Mouse (Mus musculus): Measurements from ENCODE around the gene Kdm4c. TPM values are rescaled to one million over a fixed set of nuclear protein-coding genes. Genes with fewer than 3 reads are reported as not detected.
"Not testable (repeated sequence)": the region's sequence is repeated elsewhere in the genome, so short reads cannot be mapped to it uniquely, and the experiment has no call there.

The Kdm4c gene
- polyA plus RNA-seq (2016; fragmentation: Nextera tagmentation; extraction: Ambion mirVana): 9.0 and 9.9 TPM in 2 replicates

- H3K27me3 ChIP-seq (ENCODE audit: poor library complexity, severe bottlenecking): no peaks in the 10 kb centered on the region
- H3K27ac ChIP-seq: no peak within 1 kb of the TSS
- H3K4me1 ChIP-seq: no peaks in the 10 kb centered on the region
- H3K36me3 ChIP-seq (replicated peaks): no peaks in the 10 kb centered on the region
- 74% methylated on average over 1 of the region's 1 CpGs for WGBS
- no peak within 1 kb of the TSS for H3K4me3 ChIP-seq
- H3K9me3 ChIP-seq: no peaks in the 10 kb centered on the region
- no peak for DNase-seq (ENCODE audit: extremely low spot score, low spot score)
Measured at GRCm38 (mm10) chr4:74242176-74242575, at the start of gene Kdm4c. Gene Kdm4c, plus strand, starts transcription at chr4:74242497.

- H3K36me3 ChIP-seq (replicated peaks): no peaks in the 10 kb centered on the region
- no peaks in the 10 kb centered on the region for H3K4me1 ChIP-seq
- H3K9me3 ChIP-seq: no peaks in the 10 kb centered on the region
Measured at GRCm38 (mm10) chr4:74201281-74201811, 41.0 kb upstream of the Kdm4c start.

GRCm38 (mm10) chr4:74221780-74222179 lies 20.5 kb upstream of the Kdm4c start:
- H3K36me3 ChIP-seq (replicated peaks); H3K27me3 ChIP-seq (ENCODE audit: poor library complexity, severe bottlenecking); H3K9me3 ChIP-seq; H3K4me1 ChIP-seq; DNase-seq (ENCODE audit: extremely low spot score, low spot score); H3K27ac ChIP-seq; H3K4me3 ChIP-seq: not testable (repeated sequence)
- 98% methylated on average over 1 of the region's 1 CpGs for WGBS

More at GRCm38 (mm10) chr4:74201281-74201811, 41.0 kb upstream of the Kdm4c start:
- no peaks in the 10 kb centered on the region for H3K27me3 ChIP-seq (ENCODE audit: poor library complexity, severe bottlenecking)
- no peak for DNase-seq (ENCODE audit: extremely low spot score, low spot score)
- no peak overlapping the region for H3K4me3 ChIP-seq
- H3K27ac ChIP-seq: no peak overlapping the region

GRCm38 (mm10) chr4:74222360-74222759 lies 19.9 kb upstream of the Kdm4c start:
- DNase-seq (ENCODE audit: extremely low spot score, low spot score): no peak
- Histone ChIP-seq H3K27me3 (ENCODE audit: poor library complexity, severe bottlenecking) (no peaks in the 10 kb centered on the region), H3K27ac (no peak overlapping the region), H3K4me3 (no peak overlapping the region), H3K4me1 (no peaks in the 10 kb centered on the region), H3K9me3 (no peaks in the 10 kb centered on the region), H3K36me3 (replicated peaks) (no peaks in the 10 kb centered on the region)
- 37% methylated on average over 3 of the region's 3 CpGs for WGBS

GRCm38 (mm10) chr4:74224210-74224609 lies 18.1 kb upstream of the Kdm4c start:
- WGBS: 93% methylated on average over 2 of the region's 2 CpGs
- H3K4me3 ChIP-seq: no peak overlapping the region
- DNase-seq (ENCODE audit: extremely low spot score, low spot score): no peak
- no peaks in the 10 kb centered on the region for H3K4me1 ChIP-seq
- no peaks in the 10 kb centered on the region for H3K9me3 ChIP-seq
- H3K27ac ChIP-seq: no peak overlapping the region
- H3K27me3 ChIP-seq (ENCODE audit: poor library complexity, severe bottlenecking): no peaks in the 10 kb centered on the region
- no peaks in the 10 kb centered on the region for H3K36me3 ChIP-seq (replicated peaks)

GRCm38 (mm10) chr4:74230994-74231393 lies 11.3 kb upstream of the Kdm4c start:
- Histone ChIP-seq H3K9me3 (no peaks in the 10 kb centered on the region), H3K27me3 (ENCODE audit: poor library complexity, severe bottlenecking) (no peaks in the 10 kb centered on the region), H3K4me1 (no peaks in the 10 kb centered on the region), H3K27ac (no peak overlapping the region), H3K36me3 (replicated peaks) (no peaks in the 10 kb centered on the region), H3K4me3 (no peak overlapping the region)
- WGBS: 74% methylated on average over 4 of the region's 4 CpGs
- DNase-seq (ENCODE audit: extremely low spot score, low spot score): no peak

- no peaks in the 10 kb centered on the region for H3K36me3 ChIP-seq (replicated peaks)
- no peaks in the 10 kb centered on the region for H3K9me3 ChIP-seq
- peak; percentile 41 for DNase-seq (ENCODE audit: extremely low spot score, low spot score)
- no peaks in the 10 kb centered on the region for H3K4me1 ChIP-seq
- H3K27me3 ChIP-seq (ENCODE audit: poor library complexity, severe bottlenecking): no peaks in the 10 kb centered on the region
- no peak overlapping the region for H3K4me3 ChIP-seq
- H3K27ac ChIP-seq: no peak overlapping the region
- WGBS: 71% methylated on average over 5 of the region's 5 CpGs
Measured at GRCm38 (mm10) chr4:74231405-74231804, 10.9 kb upstream of the Kdm4c start.

- Histone ChIP-seq H3K4me3 (no peak overlapping the region), H3K9me3 (no peaks in the 10 kb centered on the region), H3K27me3 (ENCODE audit: poor library complexity, severe bottlenecking) (no peaks in the 10 kb centered on the region), H3K27ac (no peak overlapping the region), H3K4me1 (no peaks in the 10 kb centered on the region), H3K36me3 (replicated peaks) (no peaks in the 10 kb centered on the region)
- WGBS: 91% methylated on average over 3 of the region's 3 CpGs
- no peak for DNase-seq (ENCODE audit: extremely low spot score, low spot score)
Measured at GRCm38 (mm10) chr4:74233534-74233933, 8.8 kb upstream of the Kdm4c start.

- Histone ChIP-seq H3K4me3 (peak overlapping the region; percentile 81), H3K27me3 (ENCODE audit: poor library complexity, severe bottlenecking) (no peaks in the 10 kb centered on the region), H3K9me3 (no peaks in the 10 kb centered on the region), H3K27ac (peak overlapping the region; percentile 91), H3K36me3 (replicated peaks) (no peaks in the 10 kb centered on the region), H3K4me1 (peaks cover 10% of the 10 kb centered on the region)
- WGBS: under 1% methylated on average over 68 of the region's 68 CpGs
- peak; percentile 93 for DNase-seq (ENCODE audit: extremely low spot score, low spot score)
Measured at GRCm38 (mm10) chr4:74251348-74252244, 9.3 kb downstream of the Kdm4c start.

- Histone ChIP-seq H3K4me1 (peaks cover 10% of the 10 kb centered on the region), H3K27ac (peak overlapping the region; percentile 91), H3K9me3 (no peaks in the 10 kb centered on the region), H3K36me3 (replicated peaks) (no peaks in the 10 kb centered on the region), H3K4me3 (peak overlapping the region; percentile 81), H3K27me3 (ENCODE audit: poor library complexity, severe bottlenecking) (no peaks in the 10 kb centered on the region)
- DNase-seq (ENCODE audit: extremely low spot score, low spot score): no peak
- 1% methylated on average over 46 of the region's 46 CpGs for WGBS
Measured at GRCm38 (mm10) chr4:74252245-74253105, 10.2 kb downstream of the Kdm4c start.

- peaks cover 3% of the 10 kb centered on the region; the same call in 1 of the 2 replicates for H3K36me3 ChIP-seq (replicated peaks)
- H3K9me3 ChIP-seq: no peaks in the 10 kb centered on the region; the same call in 1 of the 2 replicates
- WGBS: 36% methylated on average over 5 of the region's 5 CpGs
- peak overlapping the region; percentile 60; the same call in 1 of the 2 replicates for H3K27ac ChIP-seq
- H3K4me1 ChIP-seq: peaks cover 21% of the 10 kb centered on the region
- H3K4me3 ChIP-seq: no peak overlapping the region
- no peaks in the 10 kb centered on the region for H3K27me3 ChIP-seq (ENCODE audit: poor library complexity, severe bottlenecking)
- no peak for DNase-seq (ENCODE audit: extremely low spot score, low spot score)
Measured at GRCm38 (mm10) chr4:74257882-74258281, 15.6 kb downstream of the Kdm4c start.

- WGBS: 29% methylated on average over 1 of the region's 1 CpGs
Measured at GRCm38 (mm10) chr4:74258538-74258937, 16.2 kb downstream of the Kdm4c start.

More at GRCm38 (mm10) chr4:74258538-74258937, 16.2 kb downstream of the Kdm4c start:
- Histone ChIP-seq H3K27me3 (ENCODE audit: poor library complexity, severe bottlenecking) (no peaks in the 10 kb centered on the region), H3K9me3 (no peaks in the 10 kb centered on the region; the same call in 1 of the 2 replicates), H3K36me3 (replicated peaks) (peaks cover 3% of the 10 kb centered on the region; the same call in 1 of the 2 replicates), H3K4me1 (peaks cover 19% of the 10 kb centered on the region), H3K4me3 (no peak overlapping the region), H3K27ac (no peak overlapping the region)
- no peak for DNase-seq (ENCODE audit: extremely low spot score, low spot score)

All from forebrain, embryonic 10.5 days (tissue).